Mouse (Mus musculus) kidney, postnatal 4 days (tissue): Measurements from ENCODE around the gene Parn.
A peak's percentile ranks its signal among the peaks of the same experiment; 100 is the strongest.

Source experiments
- DNase-seq, 2 experiments: peaks; one replicate each; pipeline ENCODE4 v3.0.0; 2021; ENCODE audit warnings: mixed read lengths in 2 of 2

Parn gene

GRCm38 (mm10) chr16:13621745-13622507 lies 46.0 kb downstream of the Parn start:
- no peak for DNase-seq

DNA sequence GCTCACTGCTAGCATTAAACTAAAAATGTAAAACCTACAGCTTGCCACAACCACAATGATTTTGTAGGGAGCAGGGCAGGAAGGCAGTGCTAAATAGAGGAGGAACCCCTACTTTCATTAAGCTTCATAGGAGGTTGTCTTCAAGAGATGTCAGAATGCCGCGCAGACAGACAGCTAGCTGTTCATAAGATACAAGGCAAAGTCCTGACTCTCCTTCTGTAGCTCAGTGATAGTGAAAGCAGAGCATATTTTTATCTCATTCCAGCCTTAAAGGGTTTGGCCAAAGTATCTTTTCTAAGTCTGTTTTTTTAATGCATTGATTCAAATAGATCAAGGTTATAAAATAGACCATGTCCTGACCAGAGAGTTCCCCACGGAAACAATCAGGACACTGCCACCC lies 47.8 kb downstream of the Parn start:
- DNase-seq: no peak

DNA sequence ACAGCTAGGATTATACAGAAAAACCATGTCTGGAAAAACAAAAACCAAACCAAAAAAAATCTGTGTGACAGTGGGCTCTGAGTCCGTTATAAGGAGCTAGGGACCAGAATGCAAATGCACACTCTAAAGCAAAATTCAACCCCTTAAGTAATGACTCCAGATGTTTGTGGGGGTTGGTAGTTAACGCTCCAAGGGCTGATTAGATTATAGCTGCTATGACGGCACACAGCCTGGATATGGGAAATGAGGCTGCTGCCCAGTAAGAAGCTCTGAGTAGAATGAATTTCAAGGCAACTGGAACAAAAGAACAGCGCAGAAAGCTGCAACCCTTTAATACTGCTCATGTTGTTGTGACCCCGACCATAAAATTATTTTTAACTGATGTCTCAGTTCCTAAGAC lies 52.7 kb downstream of the Parn start:
- DNase-seq: peak; percentile 7 to 19

GRCm38 (mm10) chr16:13612571-13612970 lies 55.4 kb downstream of the Parn start:
- DNase-seq: no peak

- DNase-seq: peak; percentile 11 to 31
Measured at GRCm38 (mm10) chr16:13612058-13612457, 55.9 kb downstream of the Parn start.

DNA sequence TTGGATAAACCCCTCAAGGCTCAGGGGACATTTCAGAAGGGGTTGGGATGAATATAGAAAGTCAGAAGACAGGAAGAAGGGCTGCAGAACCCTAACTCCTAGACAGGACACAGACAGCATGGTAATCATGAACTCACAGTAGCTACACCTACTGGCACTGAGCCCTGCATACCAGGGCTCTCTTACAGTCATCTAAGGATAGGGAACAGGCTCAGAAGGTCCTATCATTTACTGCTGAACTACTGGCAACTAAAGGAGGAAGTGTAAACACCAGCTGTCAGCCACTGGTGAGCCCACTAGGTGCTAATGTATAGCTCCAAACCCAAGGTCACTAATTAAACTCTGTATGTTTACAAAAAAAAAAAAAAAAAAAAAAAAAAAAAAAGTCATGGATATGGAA lies 56.6 kb downstream of the Parn start:
- DNase-seq: peak in 1 of 2 experiments; percentile 29

DNA sequence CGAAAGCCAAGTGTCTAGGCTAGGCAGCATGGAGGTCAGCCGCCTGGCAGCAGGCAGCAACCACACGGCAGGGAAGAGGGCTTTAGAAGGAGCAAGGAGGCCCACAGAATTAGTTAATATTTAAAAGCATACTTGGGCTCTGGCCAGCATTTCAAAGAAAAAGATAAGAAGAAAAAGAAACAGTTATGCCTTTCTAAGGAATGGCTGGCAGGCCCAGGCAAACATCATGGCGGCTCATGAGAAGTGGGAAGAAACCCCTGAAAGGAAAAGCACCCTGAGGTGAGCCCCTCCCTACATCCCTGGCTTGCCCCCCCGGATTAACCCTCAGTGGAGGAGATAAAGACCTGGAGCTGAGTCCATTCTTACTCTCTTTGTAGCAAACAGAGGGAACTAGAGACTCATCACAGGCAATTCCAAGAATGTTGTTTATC lies 57.0 kb downstream of the Parn start:
- DNase-seq: peak; percentile 17 to 29

DNA sequence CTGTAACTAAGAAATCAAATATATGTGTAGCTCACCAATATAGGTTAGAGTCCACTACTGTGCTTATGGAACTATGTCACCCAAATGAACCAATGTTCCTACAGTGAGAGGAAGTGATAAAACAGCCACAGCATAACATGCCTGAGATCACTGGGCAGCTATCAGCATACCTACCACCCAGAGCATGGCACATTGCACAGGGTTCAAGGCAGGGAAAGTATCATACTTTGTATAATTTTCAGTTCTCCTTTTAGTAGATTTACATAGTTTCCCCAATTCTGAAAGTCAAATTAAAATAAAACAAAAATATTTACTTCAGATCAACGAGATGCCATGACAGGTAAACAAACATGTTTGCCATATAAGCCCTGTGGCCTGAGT lies 59.3 kb downstream of the Parn start:
- no peak for DNase-seq

DNA sequence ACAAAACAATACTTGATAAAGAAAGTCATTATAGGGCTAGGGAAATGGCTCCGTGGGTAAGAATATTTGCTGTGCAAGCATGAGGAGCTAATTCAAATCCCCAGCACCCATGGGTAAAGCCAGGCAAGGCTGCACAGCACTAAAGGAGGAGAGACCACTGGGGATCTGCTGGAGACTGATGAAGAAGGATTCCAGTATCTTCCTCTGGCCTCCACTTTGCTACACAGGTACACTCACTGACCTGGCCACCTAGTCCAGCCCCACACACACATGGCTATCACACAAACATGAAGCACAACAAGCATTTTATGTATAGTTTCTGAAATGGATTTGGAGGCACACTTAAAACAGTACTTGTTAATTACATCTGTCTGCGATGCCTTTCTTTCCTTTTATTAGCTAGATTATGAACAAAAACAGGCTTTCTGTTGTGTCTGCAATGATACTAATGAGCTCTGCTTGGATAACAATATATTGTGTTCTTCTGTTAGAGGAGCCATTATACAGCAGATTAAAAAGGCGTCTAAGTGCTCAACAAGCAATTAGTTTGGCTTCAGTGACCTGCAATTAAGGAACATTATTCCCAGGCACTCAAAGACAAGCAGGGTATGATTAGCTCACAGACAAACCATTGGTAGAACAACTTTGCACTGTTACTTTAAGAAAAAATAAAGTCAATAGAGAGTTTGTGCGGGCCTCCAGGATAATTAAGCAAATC lies 59.8 kb downstream of the Parn start:
- no peak for DNase-seq

DNA sequence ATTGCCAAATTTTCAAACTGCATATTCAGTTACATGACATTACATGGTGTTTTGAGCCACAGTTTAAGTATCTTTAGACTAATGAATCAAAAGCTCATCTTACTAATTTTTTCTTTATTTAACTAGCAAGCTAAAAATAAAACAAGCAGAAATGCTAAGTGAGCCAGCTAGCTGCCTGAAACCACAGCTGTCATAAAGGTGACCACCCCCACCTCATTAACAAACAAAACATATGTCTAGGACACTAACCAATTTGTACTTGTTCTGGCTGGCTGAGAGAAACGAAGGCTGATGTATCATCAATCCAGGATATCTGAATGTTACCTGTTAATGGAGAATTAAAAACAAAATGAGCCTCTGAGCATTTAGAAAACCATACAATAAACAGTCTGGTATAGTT lies 65.2 kb downstream of the Parn start:
- DNase-seq: no peak

DNA sequence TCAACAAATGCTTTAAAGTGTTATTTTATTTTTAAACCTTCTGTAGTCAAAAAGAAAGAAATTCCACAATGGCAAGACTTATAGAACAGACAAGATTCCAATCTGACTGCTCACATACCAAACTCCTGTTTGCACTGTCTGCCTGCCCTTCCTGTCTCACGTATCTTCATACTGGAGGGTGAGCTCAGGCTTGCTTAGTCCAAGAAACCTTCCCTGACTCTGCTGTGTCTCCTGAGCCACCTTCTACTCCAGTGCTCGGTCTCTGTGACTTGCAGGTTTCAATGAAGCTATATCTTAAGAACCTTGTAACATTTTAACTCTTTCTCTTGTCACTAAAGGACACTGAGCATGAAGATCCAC lies 78.9 kb downstream of the Parn start:
- no peak for DNase-seq

- DNase-seq: no peak
Measured at GRCm38 (mm10) chr16:13588182-13589048, 79.6 kb downstream of the Parn start.

- DNase-seq: peak; percentile 59 to 68
Measured at GRCm38 (mm10) chr16:13585234-13585633, 82.7 kb downstream of the Parn start.

DNA sequence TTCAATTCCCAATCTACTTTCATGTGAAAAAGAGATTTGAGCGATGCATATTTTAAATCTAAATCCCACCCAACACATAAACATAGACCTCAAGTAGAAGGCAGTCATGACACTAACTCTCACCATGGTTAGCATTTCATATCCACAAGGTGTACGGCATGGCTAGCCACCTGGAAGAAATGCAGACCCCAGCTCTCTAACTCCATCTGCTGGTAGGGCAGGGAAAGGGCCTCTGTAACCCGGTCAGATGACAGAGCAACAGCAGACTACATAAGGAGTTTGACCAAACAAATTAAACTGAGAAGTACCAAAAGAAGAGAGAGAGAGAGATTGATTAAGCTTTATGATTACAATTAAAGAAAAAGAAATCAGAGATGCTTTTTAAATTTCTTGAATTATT lies 87.2 kb downstream of the Parn start:
- DNase-seq: no peak

DNA sequence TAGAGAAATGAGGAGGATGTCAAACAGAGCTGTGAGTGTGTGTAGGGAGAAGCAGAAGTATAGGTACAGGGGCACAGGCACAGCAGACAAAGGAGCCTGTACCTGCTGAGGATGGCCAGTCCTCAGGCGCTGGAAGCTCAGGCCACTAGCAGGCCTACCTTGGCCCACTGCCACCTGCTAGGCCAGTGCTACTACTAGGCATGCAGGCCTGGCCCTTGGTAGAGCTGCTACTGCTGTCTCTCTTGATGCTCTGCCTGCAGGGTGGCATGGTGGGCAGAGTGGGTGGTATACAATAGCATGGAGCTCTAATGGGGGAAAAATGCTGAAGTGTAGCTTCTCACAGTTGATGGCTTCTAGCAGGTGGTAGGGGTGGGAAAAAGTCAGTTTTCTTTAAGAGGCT lies 88.0 kb downstream of the Parn start:
- DNase-seq: peak in 1 of 2 experiments; percentile 17

DNA sequence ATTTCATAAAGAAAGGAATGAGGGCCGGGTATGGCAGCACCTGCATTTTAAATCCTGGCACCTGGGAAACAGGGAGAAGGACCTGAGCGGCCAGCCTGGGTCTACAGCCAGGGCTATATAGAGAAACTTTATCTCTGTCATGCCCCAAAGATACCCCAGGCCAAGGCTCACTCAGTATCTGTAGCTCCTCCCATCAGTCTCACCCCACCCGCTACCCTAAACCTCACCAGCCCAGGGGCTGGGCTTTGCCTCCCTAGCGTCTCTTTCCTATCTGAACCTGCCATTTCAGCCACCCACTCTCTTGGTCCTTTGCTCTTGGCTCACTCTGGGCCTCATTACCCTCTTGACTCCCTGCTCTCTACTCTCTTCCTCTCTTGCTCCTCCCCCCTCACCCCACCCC lies 92.7 kb downstream of the Parn start:
- no peak for DNase-seq

DNA sequence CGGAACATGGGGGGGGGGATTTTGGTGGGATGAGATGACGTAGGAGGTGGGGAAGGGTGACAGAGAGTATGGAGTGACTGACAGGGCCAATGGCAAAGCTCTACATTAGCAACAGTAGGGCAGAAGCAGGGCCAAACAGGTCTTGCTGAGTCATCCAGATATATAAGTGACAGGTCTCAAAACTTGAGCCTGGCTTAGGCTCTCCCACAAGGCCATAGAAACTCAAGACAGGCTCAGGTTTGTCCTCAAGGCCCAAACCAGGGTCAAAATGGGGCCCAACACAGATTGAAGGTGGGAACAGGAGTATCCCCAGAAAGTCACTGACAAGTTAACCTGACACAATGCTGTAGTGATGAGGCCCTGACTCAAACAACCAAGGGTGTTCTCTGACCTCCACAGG lies 99.7 kb downstream of the Parn start:
- DNase-seq: no peak

DNA sequence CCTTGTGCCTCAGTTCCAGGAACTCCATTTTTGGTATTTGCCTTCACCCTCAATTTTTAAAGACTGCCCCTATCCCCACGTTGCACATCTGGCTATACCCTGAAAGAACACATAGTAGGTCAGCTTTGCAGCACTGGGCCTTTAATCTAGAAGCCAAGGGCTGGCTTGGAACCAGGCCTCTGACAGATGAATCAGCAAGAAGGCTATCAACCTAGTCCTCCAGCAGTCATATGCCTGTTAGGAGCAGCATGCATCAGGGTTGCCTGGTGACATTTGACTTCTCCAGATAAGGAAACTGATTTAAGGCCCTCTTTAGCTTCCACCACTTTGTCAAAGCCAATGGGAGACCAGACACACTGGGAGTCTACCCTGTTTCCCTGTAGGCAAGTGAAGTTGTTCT lies 100.4 kb downstream of the Parn start:
- no peak for DNase-seq

- no peak for DNase-seq
Measured at GRCm38 (mm10) chr16:13566351-13566750, 101.6 kb downstream of the Parn start.

GRCm38 (mm10) chr16:13565291-13565690 lies 102.7 kb downstream of the Parn start:
- no peak for DNase-seq

DNA sequence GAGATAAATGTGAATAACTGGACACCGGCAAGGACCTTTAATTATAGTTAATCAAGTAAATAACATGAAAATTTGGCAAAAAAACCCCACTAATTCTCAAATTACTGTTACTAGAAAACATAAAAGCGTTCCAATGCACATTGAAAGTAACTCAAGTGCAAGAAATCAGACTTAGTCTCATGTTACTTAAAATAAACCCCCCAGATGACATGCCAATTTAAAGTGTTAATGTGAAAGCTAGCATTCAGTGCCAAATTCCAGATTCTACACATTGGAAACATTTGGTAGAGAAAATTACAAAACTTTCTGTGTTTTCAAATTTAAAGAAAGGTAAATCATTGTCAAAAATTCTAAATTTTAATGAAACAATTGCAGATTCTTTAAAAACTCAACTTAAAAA lies 110.2 kb downstream of the Parn start:
- no peak for DNase-seq

- DNase-seq: no peak
Measured at GRCm38 (mm10) chr16:13556954-13557470, 111.0 kb downstream of the Parn start.

GRCm38 (mm10) chr16:13556446-13556845 lies 111.5 kb downstream of the Parn start:
- no peak for DNase-seq
